Mouse (Mus musculus) spleen, adult 2 months (tissue): ENCODE results near the gene Ntf5.

Experiments
- CTCF ChIP-seq: fragments of 200-500 bp; IDR thresholded peaks from 2 replicates; pipeline ENCODE4 v1.5.1; 2011; ENCODE audit warnings: mild to moderate bottlenecking, inconsistent platforms; ENCODE audit not compliant: insufficient read depth, insufficient read length, insufficient replicate concordance; ENCODE audit errors: extremely low read depth
- POLR2A ChIP-seq: fragments of 200-500 bp; IDR thresholded peaks from 2 replicates; pipeline ENCODE4 v1.6.1; 2011; ENCODE audit warnings: low read depth, low read length, inconsistent platforms

- TF ChIP-seq CTCF: no peak
- TF ChIP-seq POLR2A: no peak
Measured at GRCm38 (mm10) chr7:45363983-45364382, 49.5 kb upstream of the Ntf5 start.
